Mouse (Mus musculus) forebrain, postnatal 0 days (tissue): ENCODE data around the gene Pck1. TPM values are rescaled to one million over a fixed set of nuclear protein-coding genes. Genes with fewer than 3 reads are reported as not detected.

ENCODE experiments used
- ATAC-seq: fragments of 200-750 bp; cut with Nextera tagmentation; 2 replicates; pipeline ENCODE4 v1.8.0; 2017; ENCODE audit warnings: mild to moderate bottlenecking, moderate library complexity
- DNase-seq: peaks from one replicate; pipeline ENCODE4 v3.0.0-alpha.2; 2015
- H3K27ac ChIP-seq: fragments of 300-500 bp; sonication (generic); 2 replicates; pipeline ENCODE4 v1.5.1; 2014; ENCODE audit warnings: low read depth, mild to moderate bottlenecking, antibody characterized with exemption, low read length, moderate library complexity, mixed read lengths
- H3K27me3 ChIP-seq: fragments of 300-500 bp; sonication (generic); 2 replicates; pipeline ENCODE4 v1.6.1; 2014; ENCODE audit warnings: mild to moderate bottlenecking, low read length, mixed read lengths; ENCODE audit not compliant: insufficient read depth
- H3K36me3 ChIP-seq: fragments of 300-500 bp; sonication (generic); 2 replicates; pipeline ENCODE4 v1.6.1; 2014; ENCODE audit warnings: mild to moderate bottlenecking, moderate library complexity; ENCODE audit not compliant: insufficient read depth
- H3K4me1 ChIP-seq: fragments of 300-500 bp; sonication (generic); 2 replicates; pipeline ENCODE4 v1.6.1; 2014; ENCODE audit warnings: antibody characterized with exemption; ENCODE audit not compliant: insufficient read depth
- H3K4me2 ChIP-seq: fragments of 300-500 bp; sonication (generic); 2 replicates; pipeline ENCODE4 v1.6.1; 2014; ENCODE audit warnings: low read depth, mild to moderate bottlenecking, moderate library complexity
- H3K4me3 ChIP-seq: fragments of 300-500 bp; sonication (generic); 2 replicates; pipeline ENCODE4 v1.5.1; 2014; ENCODE audit warnings: low read depth, low read length, mixed read lengths
- H3K9ac ChIP-seq: fragments of 300-500 bp; sonication (generic); 2 replicates; pipeline ENCODE4 v1.6.1; 2014; ENCODE audit warnings: mild to moderate bottlenecking
- H3K9me3 ChIP-seq: fragments of 300-500 bp; sonication (generic); 2 replicates; pipeline ENCODE4 v1.6.1; 2016; ENCODE audit warnings: low read length
- CTCF ChIP-seq: sonication (generic); IDR thresholded peaks from 2 replicates; pipeline ENCODE4 v1.5.1; 2016; ENCODE audit warnings: antibody characterized with exemption, control low read depth, low read depth
- whole genome bisulfite sequencing: fragments of 180-500 bp; shearing (Covaris S2); extraction: QIAGEN DNeasy Blood & Tissue Kit; methylation state at CpG from one replicate; pipeline ENCODE4 v1.1.7; 2014; 5-methylcytosine and 5-hydroxymethylcytosine counted together
- polyA plus RNA-seq: library from polyadenylated mRNA; unstranded; fragments of >200 nt; fragmentation: Nextera tagmentation; extraction: Ambion mirVana; gene quantifications from 2 replicates; pipeline ENCODE4 v1.2.1, GENCODE M21; 2015
- total RNA-seq: library from RNA; depleted of rRNA; stranded (reverse); fragments of >200 nt; gene quantifications from 2 replicates; pipeline ENCODE4 v1.2.3, GENCODE M21; 2014

Pck1 gene
- total and polyA plus RNA-seq, 2 experiments from 2014 or later, result not detected

GRCm38 (mm10) chr2:173168411-173168851, 15.6 kb downstream of the Pck1 start:
- Histone ChIP-seq H3K9ac (no peak overlapping the region), H3K9me3 (no peaks in the 10 kb centered on the region), H3K36me3 (no peaks in the 10 kb centered on the region), H3K4me2 (no peak overlapping the region), H3K4me1 (peaks cover 20% of the 10 kb centered on the region), H3K4me3 (no peak overlapping the region), H3K27ac (no peak overlapping the region), H3K27me3 (peaks cover 12% of the 10 kb centered on the region)
- no peak for TF ChIP-seq CTCF
- WGBS, result 47% methylated on average over 5 of the region's 5 CpGs
- no peak for ATAC-seq
- peak; percentile 27 for DNase-seq

- H3K9ac ChIP-seq, result no peak overlapping the region
- H3K27me3 ChIP-seq, result peaks cover 12% of the 10 kb centered on the region
- H3K36me3 ChIP-seq, result no peaks in the 10 kb centered on the region
Observed at GRCm38 (mm10) chr2:173170081-173170480, 17.2 kb downstream of the Pck1 start.

GRCm38 (mm10) chr2:173170715-173171114, 17.9 kb downstream of the Pck1 start:
- TF ChIP-seq CTCF, result peak; percentile 42
- H3K4me3 ChIP-seq, result no peak overlapping the region

More at GRCm38 (mm10) chr2:173170081-173170480, 17.2 kb downstream of the Pck1 start:
- peaks cover 28% of the 10 kb centered on the region for H3K4me1 ChIP-seq
- no peak overlapping the region for H3K27ac ChIP-seq
- H3K4me3 ChIP-seq, result no peak overlapping the region
- no peak for DNase-seq
- WGBS, result 78% methylated on average over 2 of the region's 2 CpGs
- no peak overlapping the region for H3K4me2 ChIP-seq
- TF ChIP-seq CTCF, result no peak
- no peaks in the 10 kb centered on the region for H3K9me3 ChIP-seq
- no peak for ATAC-seq

GRCm38 (mm10) chr2:173171470-173171869, 18.6 kb downstream of the Pck1 start:
- peak; percentile 18 for DNase-seq
- WGBS, result 2% methylated on average over 30 of the region's 30 CpGs
- no peaks in the 10 kb centered on the region for H3K9me3 ChIP-seq
- H3K4me3 ChIP-seq, result 0 out of 2 replicates have a peak overlapping the region, but pooled peaks have one; percentile 9
- H3K27me3 ChIP-seq, result peaks cover 12% of the 10 kb centered on the region
- peaks cover 28% of the 10 kb centered on the region for H3K4me1 ChIP-seq
- peak overlapping the region; percentile 45 for H3K4me2 ChIP-seq
- H3K9ac ChIP-seq, result peak overlapping the region; percentile 40
- ATAC-seq, result no peak
- H3K36me3 ChIP-seq, result no peaks in the 10 kb centered on the region
- TF ChIP-seq CTCF, result no peak
- H3K27ac ChIP-seq, result no peak overlapping the region

More at GRCm38 (mm10) chr2:173170715-173171114, 17.9 kb downstream of the Pck1 start:
- DNase-seq, result no peak
- Histone ChIP-seq H3K27me3 (peaks cover 12% of the 10 kb centered on the region), H3K9ac (no peak overlapping the region), H3K4me1 (peaks cover 28% of the 10 kb centered on the region), H3K36me3 (no peaks in the 10 kb centered on the region), H3K4me2 (no peak overlapping the region), H3K27ac (no peak overlapping the region), H3K9me3 (no peaks in the 10 kb centered on the region)
- WGBS, result 63% methylated on average over 2 of the region's 2 CpGs
- no peak for ATAC-seq

GRCm38 (mm10) chr2:173171956-173172355, 19.1 kb downstream of the Pck1 start:
- H3K4me3 ChIP-seq, result no peak overlapping the region
- no peaks in the 10 kb centered on the region for H3K36me3 ChIP-seq
- peak overlapping the region; percentile 40; the same call in 1 of the 2 replicates for H3K9ac ChIP-seq
- no peak for TF ChIP-seq CTCF
- peak overlapping the region; percentile 45 for H3K4me2 ChIP-seq
- DNase-seq, result no peak
- WGBS, result 88% methylated on average over 5 of the region's 5 CpGs
- no peaks in the 10 kb centered on the region for H3K9me3 ChIP-seq
- ATAC-seq, result no peak
- H3K27ac ChIP-seq, result no peak overlapping the region
- peaks cover 12% of the 10 kb centered on the region for H3K27me3 ChIP-seq
- peaks cover 28% of the 10 kb centered on the region for H3K4me1 ChIP-seq

- Histone ChIP-seq H3K9ac (no peak overlapping the region), H3K4me2 (no peak overlapping the region), H3K27me3 (peaks cover 12% of the 10 kb centered on the region), H3K36me3 (no peaks in the 10 kb centered on the region), H3K4me3 (no peak overlapping the region), H3K9me3 (no peaks in the 10 kb centered on the region), H3K4me1 (peaks cover 28% of the 10 kb centered on the region), H3K27ac (peak overlapping the region; percentile 90)
- WGBS, result 100% methylated on average over 1 of the region's 1 CpGs
- TF ChIP-seq CTCF, result no peak
- ATAC-seq, result no peak
- no peak for DNase-seq
Observed at GRCm38 (mm10) chr2:173172386-173172785, 19.5 kb downstream of the Pck1 start.

GRCm38 (mm10) chr2:173173008-173173407, 20.2 kb downstream of the Pck1 start:
- DNase-seq, result no peak
- peak overlapping the region; percentile 90 for H3K27ac ChIP-seq
- no peak overlapping the region for H3K4me3 ChIP-seq
- H3K36me3 ChIP-seq, result no peaks in the 10 kb centered on the region
- H3K9me3 ChIP-seq, result no peaks in the 10 kb centered on the region
- peaks cover 28% of the 10 kb centered on the region for H3K4me1 ChIP-seq
- 4% methylated on average over 2 of the region's 2 CpGs for WGBS
- H3K4me2 ChIP-seq, result peak overlapping the region; percentile 55
- TF ChIP-seq CTCF, result no peak
- no peak overlapping the region for H3K9ac ChIP-seq
- ATAC-seq, result peak; percentile 49
- H3K27me3 ChIP-seq, result peaks cover 12% of the 10 kb centered on the region
